Mouse (Mus musculus): Measurements from ENCODE around the gene Gcfc2. TPM values are rescaled to one million over a fixed set of nuclear protein-coding genes. Genes with fewer than 3 reads are reported as not detected.

Gene Gcfc2
- polyA plus RNA-seq, 1 experiment from 2014 or later = 6.8 TPM

GRCm38 (mm10) chr6:81986599-81986998 is 63.1 kb downstream of the Gcfc2 start:
- H3K27me3 ChIP-seq (ENCODE audit: insufficient read depth, low read length) = no peaks in the 10 kb centered on the region
- DNase-seq (ENCODE audit: low spot score) (no peak), ATAC-seq (replicated peaks; ENCODE audit: low FRiP score, low read depth) (peak; percentile 38)
- H3K36me3 ChIP-seq (ENCODE audit: insufficient read depth, low read length) = no peaks in the 10 kb centered on the region
- H3K4me1 ChIP-seq (replicated peaks; ENCODE audit: insufficient read depth, low read length) = 0 out of 2 replicates have a peak, but pooled peaks cover 9% of the 10 kb centered on the region
- no peak overlapping the region for H3K4me3 ChIP-seq (replicated peaks; ENCODE audit: low read depth, low read length)
- H3K27ac ChIP-seq = no peak overlapping the region
- H3K9me3 ChIP-seq (replicated peaks; ENCODE audit: low read length) = no peaks in the 10 kb centered on the region
- WGBS = 37% methylated on average over 5 of the region's 5 CpGs
- no peak overlapping the region for H3K9ac ChIP-seq (ENCODE audit: low read depth, low read length)
- no peak overlapping the region for H3K4me2 ChIP-seq (ENCODE audit: low read length)
- no peak for TF ChIP-seq CTCF (IDR thresholded peaks at IDR 0.05; ENCODE audit: low read depth)

- peak overlapping the region; percentile 77 for H3K27ac ChIP-seq
- H3K4me3 ChIP-seq (replicated peaks; ENCODE audit: low read depth, low read length) = no peak overlapping the region
- no peaks in the 10 kb centered on the region for H3K36me3 ChIP-seq (ENCODE audit: insufficient read depth, low read length)
- H3K4me2 ChIP-seq (ENCODE audit: low read length) = no peak overlapping the region
- DNase-seq (ENCODE audit: low spot score) (peak; percentile 89), ATAC-seq (replicated peaks; ENCODE audit: low FRiP score, low read depth) (peak; percentile 85)
- peak; percentile 95 for TF ChIP-seq CTCF (IDR thresholded peaks at IDR 0.05; ENCODE audit: low read depth)
- H3K4me1 ChIP-seq (replicated peaks; ENCODE audit: insufficient read depth, low read length) = 0 out of 2 replicates have a peak, but pooled peaks cover 9% of the 10 kb centered on the region
- WGBS = 4% methylated on average over 9 of the region's 9 CpGs
- H3K9me3 ChIP-seq (replicated peaks; ENCODE audit: low read length) = no peaks in the 10 kb centered on the region
- H3K27me3 ChIP-seq (ENCODE audit: insufficient read depth, low read length) = no peaks in the 10 kb centered on the region
- no peak overlapping the region for H3K9ac ChIP-seq (ENCODE audit: low read depth, low read length)
Measured at GRCm38 (mm10) chr6:81987010-81987409, 63.5 kb downstream of the Gcfc2 start.

GRCm38 (mm10) chr6:81987580-81987979 is 64.1 kb downstream of the Gcfc2 start:
- no peak overlapping the region for H3K9ac ChIP-seq (ENCODE audit: low read depth, low read length)
- ATAC-seq (replicated peaks; ENCODE audit: low FRiP score, low read depth) (peak; percentile 62), DNase-seq (ENCODE audit: low spot score) (peak; percentile 70)
- TF ChIP-seq CTCF (IDR thresholded peaks at IDR 0.05; ENCODE audit: low read depth) = no peak
- no peak overlapping the region for H3K4me2 ChIP-seq (ENCODE audit: low read length)
- WGBS = 23% methylated on average over 3 of the region's 3 CpGs
- H3K36me3 ChIP-seq (ENCODE audit: insufficient read depth, low read length) = no peaks in the 10 kb centered on the region
- peak overlapping the region; percentile 77 for H3K27ac ChIP-seq
- H3K9me3 ChIP-seq (replicated peaks; ENCODE audit: low read length) = no peaks in the 10 kb centered on the region
- no peaks in the 10 kb centered on the region for H3K27me3 ChIP-seq (ENCODE audit: insufficient read depth, low read length)
- H3K4me3 ChIP-seq (replicated peaks; ENCODE audit: low read depth, low read length) = no peak overlapping the region
- H3K4me1 ChIP-seq (replicated peaks; ENCODE audit: insufficient read depth, low read length) = 0 out of 2 replicates have a peak, but pooled peaks cover 9% of the 10 kb centered on the region

- no peak for ATAC-seq (replicated peaks; ENCODE audit: low FRiP score, low read depth)
- Histone ChIP-seq H3K9ac (ENCODE audit: low read depth, low read length) (no peak overlapping the region), H3K27ac (peak overlapping the region; percentile 77; the same call in 1 of the 2 replicates), H3K27me3 (ENCODE audit: insufficient read depth, low read length) (no peaks in the 10 kb centered on the region), H3K9me3 (replicated peaks; ENCODE audit: low read length) (no peaks in the 10 kb centered on the region), H3K4me2 (ENCODE audit: low read length) (no peak overlapping the region), H3K4me3 (replicated peaks; ENCODE audit: low read depth, low read length) (no peak overlapping the region), H3K4me1 (replicated peaks; ENCODE audit: insufficient read depth, low read length) (0 out of 2 replicates have a peak, but pooled peaks cover 9% of the 10 kb centered on the region), H3K36me3 (ENCODE audit: insufficient read depth, low read length) (no peaks in the 10 kb centered on the region)
- no peak for DNase-seq (ENCODE audit: low spot score)
- no peak for TF ChIP-seq CTCF (IDR thresholded peaks at IDR 0.05; ENCODE audit: low read depth)
- 93% methylated on average over 5 of the region's 5 CpGs for WGBS
Measured at GRCm38 (mm10) chr6:81988341-81988740, 64.9 kb downstream of the Gcfc2 start.

GRCm38 (mm10) chr6:81990049-81990810 is 66.8 kb downstream of the Gcfc2 start:
- H3K27ac ChIP-seq = peak overlapping the region; percentile 63
- H3K4me3 ChIP-seq (replicated peaks; ENCODE audit: low read depth, low read length) = no peak overlapping the region
- H3K9me3 ChIP-seq (replicated peaks; ENCODE audit: low read length) = no peaks in the 10 kb centered on the region
- WGBS = 34% methylated on average over 20 of the region's 20 CpGs
- ATAC-seq (replicated peaks; ENCODE audit: low FRiP score, low read depth) (no peak), DNase-seq (ENCODE audit: low spot score) (peak; percentile 29)
- TF ChIP-seq CTCF (IDR thresholded peaks at IDR 0.05; ENCODE audit: low read depth) = no peak
- H3K4me2 ChIP-seq (ENCODE audit: low read length) = peak overlapping the region; percentile 34
- H3K4me1 ChIP-seq (replicated peaks; ENCODE audit: insufficient read depth, low read length) = 0 out of 2 replicates have a peak, but pooled peaks cover 9% of the 10 kb centered on the region
- no peaks in the 10 kb centered on the region for H3K27me3 ChIP-seq (ENCODE audit: insufficient read depth, low read length)
- H3K9ac ChIP-seq (ENCODE audit: low read depth, low read length) = peak overlapping the region; percentile 27; the same call in 1 of the 2 replicates
- no peaks in the 10 kb centered on the region for H3K36me3 ChIP-seq (ENCODE audit: insufficient read depth, low read length)

MicroRNA genes within 50 kb of the gene (microRNA counts, 519-probe panel; counts per million panel counts)
- 330 counts per million, percentile 68 among the panel's probes with 10 or more counts for microRNA mmu-miR-468

Small RNA genes within 50 kb of the gene (microRNA-seq; reads per million reads assigned to microRNA genes)
- gene Mir468 = not detected
- gene Mir7232 = not detected

Other genes starting within 250 kb of the Gcfc2 start
- 30.7 and 36.1 TPM in 2 replicates for gene Mrpl19, start 42.3 kb downstream of the Gcfc2 start, polyA plus RNA-seq (2015; fragmentation: Nextera tagmentation; extraction: Ambion mirVana)
- 60.8 and 62.5 TPM in 2 replicates for gene Eva1a, start 117.4 kb downstream of the Gcfc2 start, polyA plus RNA-seq (2015; fragmentation: Nextera tagmentation; extraction: Ambion mirVana)